Mouse (Mus musculus) frontal cortex, postnatal 36 days (tissue): ENCODE results near the gene Tmem88.

Source experiments
- DNase-seq, 2 experiments: peaks; one replicate each; pipeline ENCODE4 v3.0.0; 2022; ENCODE audit warnings: low spot score in 2 of 2

Tmem88 gene

DNA sequence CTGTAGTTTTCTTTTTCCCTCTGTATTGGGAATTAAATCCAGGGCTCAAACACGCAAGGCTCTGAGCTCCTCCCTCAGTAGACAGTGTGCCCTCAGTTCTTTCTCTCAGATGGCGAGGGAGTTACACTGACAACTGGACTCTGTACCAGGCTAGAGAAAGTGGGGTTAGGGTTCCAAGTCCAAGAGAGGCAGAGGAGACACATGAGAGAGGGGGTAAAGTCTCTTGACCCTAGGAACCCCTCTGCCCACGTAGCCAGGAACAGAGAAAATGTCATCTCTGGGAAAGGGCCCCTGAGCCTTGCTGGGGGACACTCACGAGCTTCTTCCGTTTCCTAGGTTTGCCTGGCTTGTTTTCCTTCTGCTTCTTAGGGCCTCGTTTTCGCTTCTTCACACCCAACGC, 33.7 kb downstream of the Tmem88 start:
- DNase-seq, result peak in 1 of 2 experiments; percentile 22

DNA sequence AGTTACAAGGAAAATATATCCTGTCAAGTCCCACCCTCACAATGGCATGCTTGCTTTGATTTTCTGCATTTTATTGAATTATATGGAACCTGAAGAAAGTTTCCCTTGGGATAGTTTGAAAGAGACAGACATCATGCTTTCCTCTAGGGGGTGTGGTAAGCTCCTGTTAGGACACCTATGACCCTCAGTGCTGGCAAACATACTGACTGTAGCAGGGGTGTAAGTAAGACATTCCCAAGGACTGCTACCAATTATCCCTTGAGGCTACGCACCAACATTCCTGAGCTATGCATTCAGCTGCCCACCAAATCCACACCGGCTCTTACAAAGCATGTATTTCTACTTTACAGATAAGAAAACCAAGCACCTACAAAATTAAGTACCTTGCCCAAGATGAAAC, 35.6 kb downstream of the Tmem88 start:
- no peak for DNase-seq

DNA sequence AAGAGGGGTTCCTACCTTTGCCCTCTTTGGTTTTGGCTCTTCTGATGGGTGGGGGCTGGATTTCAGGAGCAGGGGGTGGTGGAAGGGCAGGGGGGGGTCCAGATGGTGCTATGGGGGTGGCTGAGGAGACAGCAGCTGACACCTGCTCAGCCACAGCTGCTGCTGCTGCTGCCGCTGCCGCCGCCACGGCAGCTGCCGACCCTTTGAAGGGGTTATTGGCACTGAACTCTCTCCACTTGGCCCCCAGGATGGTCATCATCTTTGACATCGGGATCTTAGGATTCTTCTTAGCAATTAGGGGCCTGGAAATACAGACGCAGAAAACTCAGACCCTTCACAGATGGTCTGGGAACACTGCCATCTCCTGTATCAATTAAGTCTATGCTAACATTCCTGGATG, 36.0 kb downstream of the Tmem88 start:
- DNase-seq, result no peak

DNA sequence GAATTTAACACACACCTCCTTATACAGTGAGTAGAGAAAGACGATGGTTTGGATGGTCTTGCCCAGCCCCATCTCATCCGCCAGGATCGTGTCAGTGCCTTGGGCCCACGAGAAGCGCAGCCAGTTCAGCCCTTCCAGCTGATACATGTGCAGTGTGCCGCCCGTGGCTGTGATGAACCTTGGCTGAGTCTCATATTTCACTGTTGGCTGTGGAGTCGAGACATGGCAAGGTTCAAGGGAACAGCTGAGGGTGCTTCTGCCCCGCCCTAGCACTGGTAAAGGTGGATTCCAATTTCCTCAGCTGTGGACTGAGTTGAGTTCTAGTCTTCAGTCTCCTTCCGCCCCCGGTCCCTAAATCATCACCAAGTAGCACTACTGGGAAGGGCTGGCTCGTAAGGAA, 40.3 kb downstream of the Tmem88 start:
- no peak for DNase-seq

DNA sequence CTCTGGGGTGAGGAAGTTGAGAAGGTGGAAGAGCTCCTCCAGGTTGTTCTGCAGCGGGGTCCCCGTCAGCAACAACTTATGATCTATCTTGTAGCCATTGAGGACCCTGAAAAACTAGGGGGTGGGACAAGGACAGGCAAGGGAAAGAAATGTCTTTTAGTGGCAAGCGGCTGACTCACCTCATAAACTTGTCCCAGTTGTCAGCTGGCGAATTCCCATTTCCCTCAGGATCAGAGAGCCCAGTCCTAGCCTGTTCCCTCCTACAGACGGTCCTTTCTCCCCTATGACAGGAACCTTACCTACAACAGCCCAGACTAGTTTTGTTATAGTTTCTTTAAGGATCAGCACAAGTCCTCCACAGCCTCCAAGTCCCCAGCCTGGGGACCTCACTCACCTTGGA, 41.5 kb downstream of the Tmem88 start:
- no peak for DNase-seq
